Mouse (Mus musculus) adrenal gland, adult 10 weeks (tissue): ENCODE results near the gene Ifnl2. TPM values are rescaled to one million over a fixed set of nuclear protein-coding genes. Genes with fewer than 3 reads are reported as not detected.

Experiments
- polyA plus RNA-seq: library from polyadenylated mRNA; stranded (reverse); fragments of 350-450 nt; fragmentation: Illumina TruSeq; extraction: RNeasy Lipid Tissue Mini Kit (QIAGEN cat#74804); gene quantifications from one replicate; pipeline ENCODE4 v1.2.3, GENCODE M21; 2014; ENCODE audit warnings: low read depth, low replicate concordance

Ifnl2 gene
- not detected for polyA plus RNA-seq

DNA sequence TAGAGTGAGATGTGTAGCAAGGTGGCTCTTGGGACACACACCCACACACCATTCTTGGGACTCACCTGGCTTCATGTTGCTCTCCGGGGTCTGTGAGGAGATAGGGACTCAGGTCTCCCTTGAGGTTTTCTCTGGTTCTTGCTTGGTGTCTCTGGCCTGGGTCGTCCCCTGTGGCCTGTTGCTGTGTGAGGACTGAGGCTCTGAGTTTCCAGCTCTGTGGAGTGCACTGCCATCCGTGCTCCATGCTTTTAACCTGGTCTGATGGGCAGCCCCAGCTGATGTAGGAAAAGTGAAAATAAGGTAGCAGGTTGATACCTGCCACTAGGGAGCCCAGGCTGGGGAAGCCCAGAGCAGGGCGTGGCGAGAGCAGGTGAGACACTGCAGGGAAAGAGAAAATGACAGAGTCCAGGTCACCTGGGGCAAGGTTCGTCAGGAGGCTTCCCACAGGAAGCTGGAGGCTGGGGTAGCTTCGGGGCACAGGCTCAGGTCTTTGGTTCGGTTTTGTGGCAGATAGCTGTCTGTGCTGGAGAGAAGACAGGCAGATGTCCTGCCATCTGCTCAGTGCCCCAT, at the start of gene Ifnl2:
Gene Ifnl2, minus strand, starts transcription at position 51 of the 570 bp plus-strand sequence.

DNA sequence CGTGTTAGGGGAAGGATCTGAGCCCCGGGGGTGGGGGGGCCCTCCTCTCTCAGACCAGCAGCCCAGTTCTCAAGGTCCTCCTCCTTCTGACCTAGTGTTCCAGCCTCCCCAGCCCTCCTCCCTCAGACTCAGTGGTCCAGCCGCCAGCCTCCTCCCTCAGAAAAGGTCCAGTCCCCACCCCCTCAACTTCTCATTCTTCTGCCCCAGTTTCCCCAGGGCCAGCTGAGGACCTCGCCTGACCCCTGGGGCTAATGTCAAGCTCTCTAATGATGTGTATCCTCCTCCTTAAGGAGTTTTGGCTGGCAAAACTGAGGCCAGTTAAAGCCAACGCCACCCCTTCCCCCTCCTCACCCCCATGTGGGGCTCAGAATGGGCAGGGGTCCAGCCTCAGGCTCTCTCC, 36.9 kb upstream of the Ifnl2 start, which contains the start of gene Nccrp1:
Gene Nccrp1, minus strand, starts transcription at position 101 of the 400 bp plus-strand sequence.

DNA sequence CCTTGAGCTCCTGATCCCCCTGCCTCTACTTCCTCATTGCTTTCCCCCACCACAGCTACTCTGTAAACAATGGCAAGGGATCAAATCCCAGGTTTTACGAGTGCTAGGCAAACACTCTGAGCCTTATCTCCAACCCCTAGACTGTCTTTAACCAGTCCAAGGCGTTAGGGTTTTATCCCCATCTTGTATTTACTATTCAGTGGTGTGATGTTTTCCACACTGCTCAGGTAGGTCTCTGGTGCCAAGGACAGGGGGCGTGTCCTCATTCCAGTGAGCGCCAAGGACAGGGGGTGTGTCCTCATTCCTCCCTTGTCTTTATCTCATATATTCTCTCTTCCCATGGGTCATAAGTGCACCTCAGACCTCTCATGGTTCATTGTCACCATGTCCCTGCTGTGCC, 30.3 kb upstream of the Ifnl2 start, which contains the start of gene Sycn:
Gene Sycn, plus strand, starts transcription at position 360 of the 400 bp plus-strand sequence.

DNA sequence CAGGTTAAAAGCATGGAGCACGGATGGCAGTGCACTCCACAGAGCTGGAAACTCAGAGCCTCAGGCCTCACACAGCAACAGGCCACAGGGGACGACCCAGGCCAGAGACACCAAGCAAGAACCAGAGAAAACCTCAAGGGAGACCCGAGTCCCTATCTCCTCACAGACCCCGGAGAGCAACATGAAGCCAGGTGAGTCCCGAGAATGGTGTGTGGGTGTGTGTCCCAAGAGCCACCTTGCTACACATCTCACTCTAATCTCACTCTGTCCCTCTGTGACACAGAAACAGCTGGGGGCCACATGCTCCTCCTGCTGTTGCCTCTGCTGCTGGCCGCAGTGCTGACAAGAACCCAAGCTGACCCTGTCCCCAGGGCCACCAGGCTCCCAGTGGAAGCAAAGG, 12.3 kb upstream of the Ifnl2 start, which contains the start of gene Ifnl3:
Gene Ifnl3, plus strand, starts transcription at position 301 of the 400 bp plus-strand sequence.

Other genes starting within 250 kb of the Ifnl2 start
- gene Eid2, start 242.6 kb downstream of the Ifnl2 start, polyA plus RNA-seq = 23.3 TPM
- 17.0 TPM for gene Eid2b, start 232.7 kb downstream of the Ifnl2 start, polyA plus RNA-seq
- not detected for gene Selenov, start 219.3 kb downstream of the Ifnl2 start, polyA plus RNA-seq
- not detected for gene Dll3, start 208.2 kb downstream of the Ifnl2 start, polyA plus RNA-seq
- 11.4 TPM for gene Timm50, start 198.4 kb downstream of the Ifnl2 start, polyA plus RNA-seq
- gene Supt5, start 171.7 kb downstream of the Ifnl2 start, polyA plus RNA-seq = 52.4 TPM
- gene Rps16, start 159.8 kb downstream of the Ifnl2 start, polyA plus RNA-seq = 162 TPM
- 2.1 TPM for gene Plekhg2, start 137.9 kb downstream of the Ifnl2 start, polyA plus RNA-seq
- gene Zfp36, start 130.2 kb downstream of the Ifnl2 start, polyA plus RNA-seq = 16.1 TPM
- gene Med29, start 117.7 kb downstream of the Ifnl2 start, polyA plus RNA-seq = 2.2 TPM
- gene Paf1, start 117.5 kb downstream of the Ifnl2 start, polyA plus RNA-seq = 67.0 TPM
- gene Gmfg, start 73.0 kb downstream of the Ifnl2 start, polyA plus RNA-seq = 7.7 TPM
- gene Lrfn1, start 58.5 kb downstream of the Ifnl2 start, polyA plus RNA-seq = 0.58 TPM
- gene Ifnl3, start 12.4 kb upstream of the Ifnl2 start, polyA plus RNA-seq = not detected
- not detected for gene Sycn, start 30.4 kb upstream of the Ifnl2 start, polyA plus RNA-seq
- not detected for gene Nccrp1, start 36.8 kb upstream of the Ifnl2 start, polyA plus RNA-seq
- 17.6 TPM for gene Samd4b, start 87.7 kb upstream of the Ifnl2 start, polyA plus RNA-seq
- gene Pak4, start 87.7 kb upstream of the Ifnl2 start, polyA plus RNA-seq = 2.2 TPM
- not detected for gene Acp7, start 120.9 kb upstream of the Ifnl2 start, polyA plus RNA-seq
- 0.29 TPM for gene Fbxo27, start 182.4 kb upstream of the Ifnl2 start, polyA plus RNA-seq
- gene Fbxo17, start 206.3 kb upstream of the Ifnl2 start, polyA plus RNA-seq = 0.64 TPM
- gene Mrps12, start 231.4 kb upstream of the Ifnl2 start, polyA plus RNA-seq = 35.0 TPM
- gene Sars2, start 231.5 kb upstream of the Ifnl2 start, polyA plus RNA-seq = 0.29 TPM
- gene Ccer2, start 245.7 kb upstream of the Ifnl2 start, polyA plus RNA-seq = not detected